Mouse (Mus musculus): ENCODE results near the gene Nsmce3. TPM values are rescaled to one million over a fixed set of nuclear protein-coding genes. Genes with fewer than 3 reads are reported as not detected.

The Nsmce3 gene
- total and polyA plus RNA-seq, 3 experiments = 6.4 to 9.1 (median 7.7) TPM

GRCm38 (mm10) chr7:64881387-64881786, 8.6 kb upstream of the Nsmce3 start:
- Histone ChIP-seq H3K4me2 (ENCODE audit: insufficient read depth, low read depth, poor library complexity, severe bottlenecking) (peak overlapping the region; percentile 74), H3K27ac (ENCODE audit: insufficient read depth, low read depth) (no peak overlapping the region), H3K9me3 (replicated peaks; ENCODE audit: low read length) (no peaks in the 10 kb centered on the region), H3K9ac (ENCODE audit: insufficient read depth, low read depth) (no peak overlapping the region), H3K4me1 (ENCODE audit: control insufficient read depth in 1 of 2, insufficient read depth in 2 of 2) (peaks cover 0 to 9% of the 10 kb centered on the region in 2 experiments; a peak in 3 of 4 replicates), H3K36me3 (replicated peaks in 1 of 2; ENCODE audit: control insufficient read depth in 1 of 2, insufficient read depth in 1 of 2, low read length in 1 of 2) (no peaks in the 10 kb centered on the region), H3K79me2 (replicated peaks; ENCODE audit: control insufficient read depth, extremely low read depth, insufficient read depth, poor library complexity, severe bottlenecking) (no peaks in the 10 kb centered on the region), H3K27me3 (replicated peaks) (peaks cover 3% of the 10 kb centered on the region), H3K4me3 (replicated peaks in 1 of 3; ENCODE audit: low read depth in 2 of 3, low read length in 2 of 3, poor library complexity in 1 of 3) (no peak overlapping the region)
- TF ChIP-seq ETS1 (conservative IDR thresholded peaks at IDR 0.05; ENCODE audit: low read depth, low read length) = peak; percentile 32; the same call in 1 of the 2 replicates
- no peak for TF ChIP-seq NRF1 (IDR thresholded peaks at IDR 0.05; ENCODE audit: low read depth, low read length)
- TF ChIP-seq BHLHE40 (IDR thresholded peaks at IDR 0.05; ENCODE audit: low read depth, low read length) = peak; percentile 33; the same call in 1 of the 2 replicates
- TF ChIP-seq SIN3A (IDR thresholded peaks at IDR 0.05; ENCODE audit: low read length) = no peak
- 0 out of 2 replicates have a peak, but pooled peaks have one; percentile 56 for TF ChIP-seq IRF4 (IDR thresholded peaks at IDR 0.05; ENCODE audit: low read depth, low read length)
- no peak for TF ChIP-seq MAFK (IDR thresholded peaks at IDR 0.05; ENCODE audit: insufficient replicate concordance, low read length)
- peak; percentile 71 for TF ChIP-seq EP300 (IDR thresholded peaks at IDR 0.05; ENCODE audit: low read length)
- TF ChIP-seq MEF2A (IDR thresholded peaks at IDR 0.05; ENCODE audit: borderline replicate concordance, low read depth, low read length) = no peak
- peak; percentile 47 for TF ChIP-seq ELF1 (IDR thresholded peaks at IDR 0.05; ENCODE audit: low read depth, low read length)
- peak; percentile 61 for DNase-seq (ENCODE audit: extremely low read depth)
- in situ Hi-C loops (cut with MboI; ENCODE audit: low pct_ligation_motif_present, low pct_unique_long_range_greater_than_20kb, low sequenced_read_pairs) (no loop called here), dilution Hi-C loops (cut with MboI; ENCODE audit: extremely low pct_ligation_motif_present, extremely low pct_unique_long_range_greater_than_20kb, low sequenced_read_pairs) (no loop called here)

DNA sequence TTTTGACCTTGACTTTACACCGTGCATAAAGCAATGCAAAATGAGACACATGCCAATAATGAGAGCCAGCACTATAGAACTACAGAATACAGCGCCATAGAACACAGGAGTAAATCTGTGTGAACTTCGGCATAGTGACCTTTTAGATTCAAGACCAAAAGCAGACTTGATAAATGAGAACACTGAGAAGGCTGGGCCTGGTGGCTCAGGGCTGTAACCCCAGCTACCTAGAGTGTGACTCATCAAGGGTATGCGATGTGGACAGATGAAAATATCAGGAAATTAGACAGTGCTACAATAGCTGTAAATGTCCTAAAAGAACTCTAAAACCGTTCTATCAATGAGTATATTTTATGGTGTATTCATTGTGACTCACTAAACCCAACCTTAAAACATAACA, 7.6 kb upstream of the Nsmce3 start:
- Histone ChIP-seq H3K36me3 (replicated peaks in 1 of 2; ENCODE audit: control insufficient read depth in 1 of 2, insufficient read depth in 1 of 2, low read length in 1 of 2) (no peaks in the 10 kb centered on the region), H3K4me1 (ENCODE audit: control insufficient read depth in 1 of 2, insufficient read depth in 2 of 2) (peaks cover 0 to 9% of the 10 kb centered on the region in 2 experiments; a peak in 3 of 4 replicates), H3K79me2 (replicated peaks; ENCODE audit: control insufficient read depth, extremely low read depth, insufficient read depth, poor library complexity, severe bottlenecking) (no peaks in the 10 kb centered on the region), H3K27ac (ENCODE audit: insufficient read depth, low read depth) (no peak overlapping the region), H3K4me3 (replicated peaks in 1 of 3; ENCODE audit: low read depth in 2 of 3, low read length in 2 of 3, poor library complexity in 1 of 3) (no peak overlapping the region), H3K27me3 (replicated peaks) (peaks cover 3% of the 10 kb centered on the region), H3K9ac (ENCODE audit: insufficient read depth, low read depth) (no peak overlapping the region), H3K9me3 (replicated peaks; ENCODE audit: low read length) (no peaks in the 10 kb centered on the region), H3K4me2 (ENCODE audit: insufficient read depth, low read depth, poor library complexity, severe bottlenecking) (no peak overlapping the region)
- TF ChIP-seq POLR2A (IDR thresholded peaks at IDR 0.05; ENCODE audit: low read depth, low read length) (no peak), CHD1 (IDR thresholded peaks at IDR 0.05; ENCODE audit: low read depth, low read length) (no peak), MAX (IDR thresholded peaks at IDR 0.05; ENCODE audit: low read length) (no peak), GABPA (IDR thresholded peaks at IDR 0.05; ENCODE audit: insufficient replicate concordance, low read depth, low read length) (no peak), ETS1 (conservative IDR thresholded peaks at IDR 0.05; ENCODE audit: low read depth, low read length) (no peak)
- DNase-seq (ENCODE audit: extremely low read depth) = no peak
- in situ Hi-C loops (cut with MboI; ENCODE audit: low pct_ligation_motif_present, low pct_unique_long_range_greater_than_20kb, low sequenced_read_pairs) = no loop called here
- dilution Hi-C loops (cut with MboI; ENCODE audit: extremely low pct_ligation_motif_present, extremely low pct_unique_long_range_greater_than_20kb, low sequenced_read_pairs) = no loop called here

GRCm38 (mm10) chr7:64874941-64875340, 2.1 kb upstream of the Nsmce3 start:
- H3K27me3 ChIP-seq (replicated peaks) = peaks cover 3% of the 10 kb centered on the region
- peaks cover 4 to 12% of the 10 kb centered on the region in 2 experiments for H3K4me1 ChIP-seq (ENCODE audit: control insufficient read depth in 1 of 2, insufficient read depth in 2 of 2)
- DNase-seq (ENCODE audit: extremely low read depth) = no peak
- in situ Hi-C loops (cut with MboI; ENCODE audit: low pct_ligation_motif_present, low pct_unique_long_range_greater_than_20kb, low sequenced_read_pairs) = no loop called here
- H3K79me2 ChIP-seq (replicated peaks; ENCODE audit: control insufficient read depth, extremely low read depth, insufficient read depth, poor library complexity, severe bottlenecking) = peaks cover 15% of the 10 kb centered on the region
- H3K9me3 ChIP-seq (replicated peaks; ENCODE audit: low read length) = no peaks in the 10 kb centered on the region
- no peak overlapping the region for H3K9ac ChIP-seq (ENCODE audit: insufficient read depth, low read depth)
- H3K4me3 ChIP-seq (replicated peaks in 1 of 3; ENCODE audit: low read depth in 2 of 3, low read length in 2 of 3, poor library complexity in 1 of 3) = no peak overlapping the region
- peaks cover 0 to 8% of the 10 kb centered on the region in 2 experiments for H3K36me3 ChIP-seq (replicated peaks in 1 of 2; ENCODE audit: control insufficient read depth in 1 of 2, insufficient read depth in 1 of 2, low read length in 1 of 2)
- dilution Hi-C loops (cut with MboI; ENCODE audit: extremely low pct_ligation_motif_present, extremely low pct_unique_long_range_greater_than_20kb, low sequenced_read_pairs) = no loop called here
- TF ChIP-seq TCF12 (IDR thresholded peaks at IDR 0.05; ENCODE audit: low read depth, low read length) (no peak), CTCF (conservative IDR thresholded peaks at IDR 0.05 in 1 of 2, IDR thresholded peaks at IDR 0.05 in 1 of 2; ENCODE audit: low read depth in 2 of 2, low read length in 2 of 2) (no peak), MEF2A (IDR thresholded peaks at IDR 0.05; ENCODE audit: borderline replicate concordance, low read depth, low read length) (no peak), BHLHE40 (IDR thresholded peaks at IDR 0.05; ENCODE audit: low read depth, low read length) (no peak), USF1 (IDR thresholded peaks at IDR 0.05; ENCODE audit: low read depth, low read length) (no peak), KAT2A (IDR thresholded peaks at IDR 0.05; ENCODE audit: insufficient replicate concordance, low read length) (no peak), ZKSCAN1 (IDR thresholded peaks at IDR 0.05; ENCODE audit: borderline replicate concordance, low read depth, low read length) (no peak), SMC3 (IDR thresholded peaks at IDR 0.05; ENCODE audit: low read depth, low read length) (no peak)
- no peak overlapping the region for H3K27ac ChIP-seq (ENCODE audit: insufficient read depth, low read depth)
- no peak overlapping the region for H3K4me2 ChIP-seq (ENCODE audit: insufficient read depth, low read depth, poor library complexity, severe bottlenecking)
